Mouse (Mus musculus): Measurements from ENCODE around the gene Prr22. TPM values are rescaled to one million over a fixed set of nuclear protein-coding genes. Genes with fewer than 3 reads are reported as not detected.

Prr22 gene
- polyA plus RNA-seq, 1 experiment from 2014 or later, result 1.0 TPM

GRCm38 (mm10) chr17:56814316-56815056 lies 44.4 kb downstream of the Prr22 start:
- Histone ChIP-seq H3K36me3 (ENCODE audit: control insufficient read depth, insufficient read depth, low read length) (no peaks in the 10 kb centered on the region), H3K4me1 (ENCODE audit: control insufficient read depth, insufficient read depth, low read length) (peaks cover 47% of the 10 kb centered on the region), H3K4me3 (ENCODE audit: low read depth, low read length) (no peak overlapping the region), H3K27ac (ENCODE audit: low read depth, low read length) (peak overlapping the region; percentile 75), H3K9me3 (ENCODE audit: control insufficient read depth, low read length) (no peaks in the 10 kb centered on the region), H3K4me2 (peak overlapping the region; percentile 20), H3K9ac (ENCODE audit: low read length) (0 out of 2 replicates have a peak overlapping the region, but pooled peaks have one; percentile 39), H3K27me3 (ENCODE audit: control insufficient read depth, insufficient read depth, low read length) (peaks cover 17% of the 10 kb centered on the region)
- DNase-seq (ENCODE audit: low spot score, missing footprints) (peak; percentile 99), ATAC-seq (ENCODE audit: low FRiP score) (peak; percentile 84)
- WGBS, result 8% methylated on average over 24 of the region's 24 CpGs

GRCm38 (mm10) chr17:56815057-56815345 lies 45.0 kb downstream of the Prr22 start:
- Histone ChIP-seq H3K9ac (ENCODE audit: low read length) (0 out of 2 replicates have a peak overlapping the region, but pooled peaks have one; percentile 39), H3K4me2 (peak overlapping the region; percentile 20), H3K9me3 (ENCODE audit: control insufficient read depth, low read length) (no peaks in the 10 kb centered on the region), H3K36me3 (ENCODE audit: control insufficient read depth, insufficient read depth, low read length) (no peaks in the 10 kb centered on the region), H3K4me1 (ENCODE audit: control insufficient read depth, insufficient read depth, low read length) (peaks cover 46% of the 10 kb centered on the region), H3K27ac (ENCODE audit: low read depth, low read length) (peak overlapping the region; percentile 75), H3K4me3 (ENCODE audit: low read depth, low read length) (no peak overlapping the region), H3K27me3 (ENCODE audit: control insufficient read depth, insufficient read depth, low read length) (peaks cover 15% of the 10 kb centered on the region)
- ATAC-seq (ENCODE audit: low FRiP score) (0 out of 2 replicates have a peak, but pooled peaks have one; percentile 1), DNase-seq (ENCODE audit: low spot score, missing footprints) (no peak)
- 43% methylated on average over 3 of the region's 3 CpGs for WGBS

DNA sequence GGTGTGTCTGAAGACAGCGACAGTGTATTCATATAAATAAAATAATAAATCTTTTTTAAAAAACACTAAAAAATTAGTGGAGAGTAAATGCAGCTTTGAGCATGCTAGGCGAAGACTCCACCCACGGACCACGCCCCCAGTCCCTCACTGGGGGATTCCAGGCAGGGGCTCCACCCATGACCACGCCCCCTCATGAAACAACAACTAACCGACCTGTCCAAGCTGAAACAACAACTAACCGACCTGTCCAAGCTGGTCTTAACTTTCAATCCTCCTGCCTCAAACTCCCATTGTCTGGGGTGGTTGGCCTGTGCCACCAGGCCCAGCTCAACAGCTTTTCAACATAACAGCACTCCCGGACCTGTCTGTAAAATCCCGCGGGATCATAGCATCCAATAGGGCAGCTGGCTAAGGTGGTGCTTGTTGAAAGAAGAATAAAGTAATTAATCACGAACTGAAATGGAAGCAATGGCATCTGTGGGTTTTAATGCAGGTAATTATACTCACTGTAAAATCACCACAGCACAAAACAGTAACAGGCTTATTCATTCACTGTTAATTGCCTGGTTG lies 48.1 kb downstream of the Prr22 start:
- H3K27me3 ChIP-seq (ENCODE audit: control insufficient read depth, insufficient read depth, low read length), result peaks cover 3% of the 10 kb centered on the region
- no peak overlapping the region for H3K4me3 ChIP-seq (ENCODE audit: low read depth, low read length)
- ATAC-seq (ENCODE audit: low FRiP score), result no peak
- no peaks in the 10 kb centered on the region for H3K9me3 ChIP-seq (ENCODE audit: control insufficient read depth, low read length)
- peaks cover 27% of the 10 kb centered on the region for H3K4me1 ChIP-seq (ENCODE audit: control insufficient read depth, insufficient read depth, low read length)
- 38% methylated on average over 11 of the region's 11 CpGs for WGBS
- DNase-seq (ENCODE audit: low spot score, missing footprints), result peak; percentile 73
- no peak overlapping the region for H3K27ac ChIP-seq (ENCODE audit: low read depth, low read length)
- no peaks in the 10 kb centered on the region; the same call in 1 of the 2 replicates for H3K36me3 ChIP-seq (ENCODE audit: control insufficient read depth, insufficient read depth, low read length)
- H3K4me2 ChIP-seq, result no peak overlapping the region
- no peak overlapping the region for H3K9ac ChIP-seq (ENCODE audit: low read length)

DNA sequence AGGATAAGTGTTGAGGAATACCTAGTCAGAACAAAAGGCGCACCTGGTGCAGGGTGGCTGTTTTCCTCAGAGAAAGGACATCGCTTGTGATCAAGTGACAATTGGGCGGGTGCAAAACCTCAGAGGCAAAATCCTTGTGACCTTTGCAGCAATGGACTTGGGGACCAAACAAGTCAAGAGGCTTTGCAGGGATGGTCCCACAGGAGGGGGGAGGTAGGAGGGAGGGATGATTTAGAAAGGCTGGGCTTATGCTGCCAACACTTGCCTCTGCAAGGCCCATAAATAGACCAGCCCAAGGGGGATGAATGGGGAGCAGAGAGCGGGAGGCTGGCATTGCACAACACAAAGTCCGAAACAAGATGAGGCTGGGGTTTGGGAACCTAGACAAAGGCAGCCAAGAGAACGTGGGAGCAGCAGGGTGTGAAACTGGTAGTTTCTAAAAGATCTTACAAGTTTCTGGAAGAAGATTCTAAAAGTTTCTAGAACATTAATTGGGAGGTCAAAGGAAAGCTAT lies 49.0 kb downstream of the Prr22 start:
- no peaks in the 10 kb centered on the region for H3K9me3 ChIP-seq (ENCODE audit: control insufficient read depth, low read length)
- no peaks in the 10 kb centered on the region; the same call in 1 of the 2 replicates for H3K36me3 ChIP-seq (ENCODE audit: control insufficient read depth, insufficient read depth, low read length)
- DNase-seq (ENCODE audit: low spot score, missing footprints) (peak; percentile 81), ATAC-seq (ENCODE audit: low FRiP score) (no peak)
- peaks cover 19% of the 10 kb centered on the region for H3K4me1 ChIP-seq (ENCODE audit: control insufficient read depth, insufficient read depth, low read length)
- H3K4me2 ChIP-seq, result no peak overlapping the region
- H3K27ac ChIP-seq (ENCODE audit: low read depth, low read length), result no peak overlapping the region
- no peak overlapping the region for H3K4me3 ChIP-seq (ENCODE audit: low read depth, low read length)
- no peak overlapping the region for H3K9ac ChIP-seq (ENCODE audit: low read length)
- WGBS, result 70% methylated on average over 6 of the region's 6 CpGs
- H3K27me3 ChIP-seq (ENCODE audit: control insufficient read depth, insufficient read depth, low read length), result peaks cover 3% of the 10 kb centered on the region

- Histone ChIP-seq H3K27me3 (ENCODE audit: control insufficient read depth, insufficient read depth, low read length) (peaks cover 3% of the 10 kb centered on the region), H3K36me3 (ENCODE audit: control insufficient read depth, insufficient read depth, low read length) (no peaks in the 10 kb centered on the region; the same call in 1 of the 2 replicates), H3K4me2 (no peak overlapping the region), H3K4me3 (ENCODE audit: low read depth, low read length) (no peak overlapping the region), H3K27ac (ENCODE audit: low read depth, low read length) (no peak overlapping the region), H3K9ac (ENCODE audit: low read length) (no peak overlapping the region), H3K4me1 (ENCODE audit: control insufficient read depth, insufficient read depth, low read length) (peaks cover 16% of the 10 kb centered on the region), H3K9me3 (ENCODE audit: control insufficient read depth, low read length) (no peaks in the 10 kb centered on the region)
- ATAC-seq (ENCODE audit: low FRiP score), result no peak
- WGBS, result 74% methylated on average over 8 of the region's 8 CpGs
- DNase-seq (ENCODE audit: low spot score, missing footprints), result peak; percentile 64
These were observed 49.7 kb downstream of the Prr22 start for GRCm38 (mm10) chr17:56819694-56820111.

Other genes starting within 250 kb of the Prr22 start
- gene Gm20219, start 215.9 kb upstream of the Prr22 start, polyA plus RNA-seq (2014; fragmentation: Nextera tagmentation; extraction: Ambion mirVana), result 0.45 and 0.58 TPM in 2 replicates
- 45.8 and 46.5 TPM in 2 replicates for gene Safb2, start 185.7 kb upstream of the Prr22 start, polyA plus RNA-seq (2014; fragmentation: Nextera tagmentation; extraction: Ambion mirVana)
- 110 and 113 TPM in 2 replicates for gene Safb, start 185.4 kb upstream of the Prr22 start, polyA plus RNA-seq (2014; fragmentation: Nextera tagmentation; extraction: Ambion mirVana)
- gene 2410015M20Rik, start 160.5 kb upstream of the Prr22 start, polyA plus RNA-seq (2014; fragmentation: Nextera tagmentation; extraction: Ambion mirVana), result 182 and 195 TPM in 2 replicates
- gene Rpl36, start 156.8 kb upstream of the Prr22 start, polyA plus RNA-seq (2014; fragmentation: Nextera tagmentation; extraction: Ambion mirVana), result 1,209 and 1,332 TPM in 2 replicates
- 44.6 and 48.9 TPM in 2 replicates for gene Lonp1, start 143.4 kb upstream of the Prr22 start, polyA plus RNA-seq (2014; fragmentation: Nextera tagmentation; extraction: Ambion mirVana)
- 0.93 and 0.95 TPM in 2 replicates for gene Catsperd, start 142.1 kb upstream of the Prr22 start, polyA plus RNA-seq (2014; fragmentation: Nextera tagmentation; extraction: Ambion mirVana)
- gene Ranbp3, start 97.0 kb upstream of the Prr22 start, polyA plus RNA-seq (2014; fragmentation: Nextera tagmentation; extraction: Ambion mirVana), result 108 and 112 TPM in 2 replicates
- 323 and 337 TPM in 2 replicates for gene Ndufa11, start 52.5 kb upstream of the Prr22 start, polyA plus RNA-seq (2014; fragmentation: Nextera tagmentation; extraction: Ambion mirVana)
- 13.1 and 15.0 TPM in 2 replicates for gene Vmac, start 52.2 kb upstream of the Prr22 start, polyA plus RNA-seq (2014; fragmentation: Nextera tagmentation; extraction: Ambion mirVana)
- 7.4 and 9.1 TPM in 2 replicates for gene Nrtn, start 12.7 kb upstream of the Prr22 start, polyA plus RNA-seq (2014; fragmentation: Nextera tagmentation; extraction: Ambion mirVana)
- 31.5 and 34.6 TPM in 2 replicates for gene Dus3l, start 5.5 kb upstream of the Prr22 start, polyA plus RNA-seq (2014; fragmentation: Nextera tagmentation; extraction: Ambion mirVana)
- gene Rfx2, start 60.8 kb downstream of the Prr22 start, polyA plus RNA-seq (2014; fragmentation: Nextera tagmentation; extraction: Ambion mirVana), result 4.6 and 4.8 TPM in 2 replicates
- gene Acsbg2, start 104.2 kb downstream of the Prr22 start, polyA plus RNA-seq (2014; fragmentation: Nextera tagmentation; extraction: Ambion mirVana), result not detected in 2 replicates
- gene 1700061G19Rik, start 105.2 kb downstream of the Prr22 start, polyA plus RNA-seq (2014; fragmentation: Nextera tagmentation; extraction: Ambion mirVana), result 0.11 and 0.25 TPM in 2 replicates
- 26.3 and 29.0 TPM in 2 replicates for gene Mllt1, start 165.2 kb downstream of the Prr22 start, polyA plus RNA-seq (2014; fragmentation: Nextera tagmentation; extraction: Ambion mirVana)
- gene Acer1, start 211.9 kb downstream of the Prr22 start, polyA plus RNA-seq (2014; fragmentation: Nextera tagmentation; extraction: Ambion mirVana), result not detected in 2 replicates
- 131 and 137 TPM in 2 replicates for gene Clpp, start 220.1 kb downstream of the Prr22 start, polyA plus RNA-seq (2014; fragmentation: Nextera tagmentation; extraction: Ambion mirVana)
- gene Alkbh7, start 227.1 kb downstream of the Prr22 start, polyA plus RNA-seq (2014; fragmentation: Nextera tagmentation; extraction: Ambion mirVana), result 34.1 and 36.4 TPM in 2 replicates
- 0.97 TPM in 1 of 2 replicates, not detected in the other for gene Pspn, start 229.8 kb downstream of the Prr22 start, polyA plus RNA-seq (2014; fragmentation: Nextera tagmentation; extraction: Ambion mirVana)
- 70.5 and 76.0 TPM in 2 replicates for gene Gtf2f1, start 241.0 kb downstream of the Prr22 start, polyA plus RNA-seq (2014; fragmentation: Nextera tagmentation; extraction: Ambion mirVana)
- gene Gm17949, start 241.2 kb downstream of the Prr22 start, polyA plus RNA-seq (2014; fragmentation: Nextera tagmentation; extraction: Ambion mirVana), result 0.19 and 0.32 TPM in 2 replicates

All from midbrain, embryonic 11.5 days (tissue).